Mouse (Mus musculus): ENCODE results near the gene Tomm40.

DNA sequence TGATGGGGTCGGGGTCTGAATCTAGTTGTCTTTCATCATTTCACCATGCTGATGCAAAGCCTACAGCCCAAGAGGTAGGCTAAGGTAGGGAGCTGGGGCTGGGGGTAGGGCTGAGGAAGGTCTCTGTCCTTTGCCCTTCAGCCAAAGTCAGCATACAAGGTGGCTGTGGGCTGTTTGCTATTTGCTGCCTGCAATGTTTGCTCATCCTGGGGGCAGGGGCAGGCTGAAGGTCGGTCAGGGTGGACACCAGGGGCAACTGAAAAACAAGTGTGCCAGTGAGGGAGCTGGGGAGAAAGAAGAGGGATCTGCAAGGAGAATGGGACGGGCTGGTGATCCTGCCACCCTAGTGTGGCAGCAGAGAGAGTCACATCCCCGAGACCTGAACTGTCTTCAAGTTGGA lies 29.9 kb downstream of the Tomm40 start:
- no peak for TF ChIP-seq CTCF (IDR thresholded peaks at IDR 0.05; ENCODE audit: borderline replicate concordance, extremely low read depth, insufficient read depth, insufficient read length)
- no peak for TF ChIP-seq POLR2A (IDR thresholded peaks at IDR 0.05; ENCODE audit: borderline replicate concordance, extremely low read depth, insufficient read depth, insufficient read length, poor library complexity, severe bottlenecking)

All from brain, embryonic 14.5 days (tissue).